Mouse (Mus musculus) CD4-positive, CD25-positive, alpha-beta regulatory T cell, adult 2 months (primary cell): ENCODE data around the gene S100a1.
A peak's percentile ranks its signal among the peaks of the same experiment; 100 is the strongest.

ENCODE experiments used
- DNase-seq: peaks from one replicate; pipeline ENCODE4 v3.0.0-alpha.2; 2012; ENCODE audit warnings: low read depth, low spot score

Gene S100a1

DNA sequence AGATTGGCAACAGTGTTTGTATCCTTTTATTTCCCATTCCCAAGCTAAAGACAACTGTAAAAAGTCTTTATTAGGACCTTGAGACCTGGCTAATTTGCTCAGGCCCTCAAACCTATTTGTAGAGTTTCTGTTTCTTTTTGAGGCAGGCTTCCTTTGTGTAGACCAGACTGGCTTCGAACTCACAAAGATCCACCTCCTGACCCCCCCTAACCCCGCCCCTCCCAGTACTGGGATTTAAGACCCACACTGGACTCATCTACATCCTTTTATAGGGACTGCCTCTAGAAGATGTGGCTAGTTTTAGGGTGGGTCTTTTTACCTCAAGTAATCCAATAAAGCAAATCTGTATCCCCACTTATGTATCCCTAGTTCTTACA is 4.5 kb downstream of the S100a1 start:
- no peak for DNase-seq

DNA sequence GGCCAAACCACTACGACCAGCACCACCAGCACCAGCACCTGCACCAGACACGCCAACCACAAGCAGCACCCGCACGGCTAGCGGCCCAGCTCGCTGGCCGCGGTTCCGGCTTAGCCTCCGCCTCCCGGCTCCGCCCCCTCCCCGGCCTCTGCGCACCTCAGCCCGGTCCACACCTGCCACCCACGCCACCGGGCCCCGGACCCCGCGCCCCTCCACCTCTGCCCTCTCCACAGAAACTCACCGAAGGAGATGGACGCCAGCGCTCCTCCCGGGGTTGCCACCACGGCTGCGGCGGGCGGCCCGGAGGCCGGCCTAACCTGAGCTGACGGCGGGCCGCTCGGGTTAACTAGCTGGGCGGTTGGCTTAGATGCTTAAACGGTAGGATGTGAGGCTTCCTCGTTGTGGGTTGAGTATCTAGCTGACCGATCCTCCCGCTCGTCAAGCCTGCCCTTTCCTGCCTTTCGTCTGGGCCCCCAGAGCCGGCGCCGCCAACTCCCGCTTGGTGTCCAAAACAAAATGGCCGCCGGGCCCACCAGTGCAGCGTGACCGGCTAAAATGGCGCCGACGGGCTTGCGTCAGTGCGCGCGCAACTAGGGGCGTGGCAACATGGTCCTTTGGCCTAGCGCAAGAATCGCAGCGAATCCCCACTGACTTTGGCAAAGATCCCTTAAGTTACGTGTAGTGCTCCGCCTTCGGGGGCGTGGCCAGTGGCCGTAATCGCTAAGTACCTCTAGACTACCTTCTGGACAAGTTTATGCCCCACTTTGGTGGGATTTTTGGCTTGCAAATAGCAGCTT is 5.0 kb downstream of the S100a1 start, which contains the start of gene Chtop:
Gene Chtop (minus strand): TSS at position 549 of the 797 bp plus-strand sequence.
- peak; percentile 100 for DNase-seq

DNA sequence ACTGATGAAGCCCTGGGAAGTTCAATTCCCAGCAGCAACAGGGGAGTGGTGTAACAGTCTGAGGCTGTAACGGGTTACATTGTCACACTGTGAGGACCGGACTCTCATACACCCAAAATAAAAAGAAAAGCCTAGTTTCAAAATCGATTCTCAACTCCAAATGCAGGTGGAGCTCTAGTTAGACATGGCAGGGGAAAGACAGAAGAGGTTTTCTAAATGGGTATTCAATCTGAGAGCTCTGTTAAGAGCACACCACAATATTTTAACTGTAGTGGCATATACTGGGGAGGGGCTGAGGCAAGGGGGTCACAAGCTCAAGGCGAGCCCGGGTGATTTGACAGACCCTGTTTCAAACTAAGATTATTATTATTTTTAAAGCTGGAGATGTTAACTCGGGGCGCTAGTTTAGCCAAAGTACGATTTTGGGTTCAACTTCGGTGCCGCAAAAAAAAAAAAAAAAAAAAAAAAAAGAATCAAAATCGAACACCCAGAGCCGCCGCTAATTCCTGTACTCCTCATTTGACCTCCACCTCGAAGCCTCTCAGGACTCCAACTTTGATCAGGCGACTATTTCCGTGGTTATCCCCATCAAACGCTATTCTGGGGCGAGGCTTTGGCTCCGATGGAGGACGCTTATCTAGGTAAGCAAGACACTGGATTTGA is 5.8 kb downstream of the S100a1 start:
- DNase-seq = peak; percentile 35

DNA sequence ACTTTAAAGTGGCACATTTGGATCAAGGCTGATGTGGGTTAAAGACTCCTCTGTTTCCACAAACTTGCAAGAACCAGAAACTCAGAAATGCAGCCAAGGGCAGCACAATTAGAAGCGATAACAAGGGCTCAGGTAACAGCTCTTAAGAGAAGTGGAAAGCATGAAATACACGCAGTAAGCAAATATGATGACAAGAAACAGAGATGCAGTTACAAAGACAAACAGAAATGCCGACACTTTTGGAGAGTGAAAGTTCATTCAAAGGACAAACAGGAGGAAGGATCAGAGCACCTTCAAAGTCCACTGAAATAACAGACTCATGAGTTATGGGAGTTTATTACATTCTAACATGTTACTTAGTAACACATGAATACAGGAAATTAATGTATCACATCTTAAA is 7.8 kb downstream of the S100a1 start:
- DNase-seq = no peak

DNA sequence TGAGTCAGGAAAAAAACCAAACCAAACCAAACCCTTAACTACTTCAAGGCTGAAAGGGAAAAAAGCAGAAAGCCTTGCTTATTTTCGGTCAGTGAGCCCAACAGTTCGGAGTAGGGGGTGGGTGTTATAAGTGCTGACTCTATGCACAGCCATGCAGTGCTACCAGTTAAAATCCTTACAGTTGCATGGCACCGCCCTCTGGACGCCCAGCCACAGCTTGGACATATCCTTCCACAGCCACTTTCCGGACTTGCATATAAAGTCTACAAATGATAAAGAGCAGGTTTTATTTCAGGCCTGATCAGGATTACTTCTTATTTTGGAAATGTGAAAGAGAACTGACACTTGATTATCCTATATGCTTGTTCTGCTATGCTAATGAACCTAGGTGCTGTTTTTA is 9.0 kb downstream of the S100a1 start:
- DNase-seq = no peak

DNA sequence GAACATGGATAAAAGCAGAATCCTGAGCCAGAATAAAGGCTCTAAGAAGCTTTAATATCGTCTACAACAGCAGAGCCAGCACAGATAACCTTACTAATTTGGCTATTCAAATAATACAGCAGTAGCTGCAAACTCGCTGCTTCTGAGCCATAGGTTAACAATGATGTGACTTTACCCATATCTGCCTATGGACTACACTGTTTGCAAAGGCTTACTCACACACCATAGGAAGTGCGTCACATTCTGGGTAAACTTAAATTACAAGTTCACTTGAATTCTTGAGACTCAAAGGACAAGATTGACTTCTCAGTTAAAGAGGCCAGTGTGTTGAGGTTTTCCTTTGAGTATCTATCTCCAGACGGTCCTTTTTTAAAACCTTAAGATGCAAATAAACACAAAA is 10.7 kb downstream of the S100a1 start:
- no peak for DNase-seq

DNA sequence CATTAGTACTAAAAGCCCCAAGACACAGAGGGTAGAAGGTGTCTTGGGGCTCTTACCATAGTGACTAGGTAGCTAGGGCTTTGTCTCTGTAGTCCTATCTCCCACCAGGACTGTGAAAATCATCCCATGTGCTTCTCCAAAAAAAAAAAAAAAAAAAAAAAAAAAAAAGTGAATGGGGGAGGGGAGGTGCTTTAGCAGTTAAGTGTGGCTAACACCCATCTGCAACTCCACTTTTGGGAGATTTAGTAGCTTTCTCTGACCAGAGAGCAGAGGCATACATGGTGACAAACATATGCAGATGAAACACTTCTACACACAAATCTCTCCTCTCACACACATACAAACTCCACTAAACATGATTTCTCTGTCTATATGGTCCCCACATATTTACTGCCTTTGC is 16.6 kb downstream of the S100a1 start:
- no peak for DNase-seq

DNA sequence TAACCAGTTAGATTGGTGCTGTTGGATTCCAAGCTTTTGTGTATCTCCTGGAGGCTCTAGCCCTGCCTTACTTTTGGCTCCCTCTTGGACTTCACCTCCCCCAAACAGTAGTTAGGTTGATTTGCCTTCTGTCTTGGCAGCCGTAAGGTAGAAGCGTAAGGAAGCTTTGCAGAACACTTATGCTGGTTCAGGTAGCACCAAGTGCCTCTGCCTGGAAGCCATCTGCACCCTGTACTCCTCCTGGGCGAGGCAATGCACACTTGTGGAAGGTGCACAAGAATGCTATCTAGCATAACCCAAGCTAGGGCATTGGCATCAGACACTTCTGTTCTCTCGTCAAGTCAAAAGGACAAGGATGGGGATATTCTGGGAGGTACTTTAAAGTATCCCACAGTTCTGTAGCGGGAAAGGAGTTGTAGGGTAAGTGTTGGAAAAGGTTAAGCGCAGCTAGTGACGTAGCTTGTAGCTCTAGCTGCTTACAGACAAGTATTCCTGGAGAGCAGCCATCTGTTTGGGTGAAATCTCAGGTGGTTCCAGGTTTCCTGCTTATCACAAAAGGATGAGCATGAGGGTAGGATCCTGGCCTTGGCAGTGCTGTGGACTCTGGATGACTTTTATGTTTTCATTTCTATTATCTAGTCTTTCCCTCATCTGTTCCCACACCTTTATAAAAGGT is 18.2 kb downstream of the S100a1 start:
- no peak for DNase-seq

DNA sequence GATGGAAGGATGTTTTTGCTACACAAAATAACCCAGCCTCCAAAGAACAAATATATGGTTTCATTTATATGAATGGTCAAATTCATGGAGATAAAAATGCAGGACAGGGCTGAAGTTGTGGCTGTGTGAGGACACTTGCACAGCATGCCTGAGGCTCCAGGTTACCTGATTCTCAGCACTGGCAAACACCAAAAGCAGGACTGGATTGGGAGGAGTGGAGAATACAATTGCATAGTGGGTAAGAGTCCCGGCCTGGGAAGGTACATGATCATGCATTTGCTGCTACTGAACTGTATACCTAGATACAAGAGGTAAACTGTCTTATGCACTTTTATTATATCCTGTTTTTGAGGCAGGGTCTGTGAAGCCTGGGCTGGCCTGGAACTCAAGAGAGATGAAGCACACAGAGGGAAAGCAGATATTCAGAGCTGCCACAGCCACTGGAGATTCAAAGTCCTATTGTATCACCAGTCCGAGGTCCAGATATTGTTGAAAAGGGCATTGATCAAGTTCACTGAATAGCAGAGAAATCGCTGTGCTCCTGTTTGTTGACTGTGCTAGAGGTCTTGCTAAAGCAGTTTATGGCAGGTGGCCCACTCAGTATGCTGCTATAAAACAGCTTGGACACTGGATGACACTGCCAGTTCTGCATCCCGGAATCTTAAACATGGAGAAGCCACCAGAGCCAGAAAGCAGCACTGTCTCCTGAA is 20.2 kb downstream of the S100a1 start:
- DNase-seq = no peak

DNA sequence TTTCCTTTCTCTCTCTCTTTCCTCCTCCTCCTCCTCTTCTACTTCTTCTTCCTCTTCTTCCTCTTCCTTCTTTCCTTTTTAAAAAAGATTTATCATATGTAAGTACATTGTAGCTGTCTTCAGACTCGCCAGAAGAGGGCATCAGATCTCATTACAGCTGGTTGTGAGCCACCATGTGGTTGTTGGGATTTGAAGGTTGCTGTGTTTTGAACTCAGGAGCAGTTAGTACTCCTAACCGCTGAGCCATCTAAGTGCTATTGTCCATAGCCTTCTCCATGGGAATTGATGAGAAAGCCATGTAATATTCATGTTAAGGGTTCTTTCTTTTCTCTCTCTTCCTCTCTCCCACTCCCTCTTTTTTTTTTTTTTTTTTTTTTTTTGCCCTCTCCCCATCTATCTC is 22.8 kb downstream of the S100a1 start:
- peak; percentile 72 for DNase-seq

DNA sequence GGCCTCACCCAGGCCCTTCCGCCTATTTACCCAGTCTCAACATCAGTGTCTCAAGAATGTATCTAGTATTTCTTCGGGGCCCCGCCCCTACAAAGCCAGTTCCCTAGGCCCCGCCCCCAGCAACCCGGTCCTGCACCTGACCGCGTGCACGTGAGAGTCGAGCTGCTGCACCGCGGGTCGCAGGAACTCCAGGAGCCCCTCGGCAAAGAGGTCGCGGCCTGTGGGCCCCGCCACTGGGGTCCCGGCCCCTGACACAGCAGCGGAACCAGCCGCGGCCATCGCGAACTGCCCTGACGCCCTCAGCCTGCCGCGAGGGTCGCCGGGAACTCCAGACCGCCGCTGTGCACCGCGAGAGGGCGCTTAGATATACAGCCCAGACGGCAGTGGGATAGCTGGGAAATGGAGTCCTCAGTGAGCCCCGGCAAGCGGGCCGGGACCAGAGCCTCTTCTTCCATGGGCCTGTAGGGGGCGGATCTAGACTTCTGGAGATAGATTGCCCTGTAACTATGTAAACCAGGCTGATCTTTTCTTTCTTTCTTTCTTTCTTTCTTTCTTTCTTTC is 23.4 kb downstream of the S100a1 start, which contains the start of gene Snapin:
Gene Snapin (minus strand): TSS at position 338 of the 561 bp plus-strand sequence.
- DNase-seq = peak; percentile 97

DNA sequence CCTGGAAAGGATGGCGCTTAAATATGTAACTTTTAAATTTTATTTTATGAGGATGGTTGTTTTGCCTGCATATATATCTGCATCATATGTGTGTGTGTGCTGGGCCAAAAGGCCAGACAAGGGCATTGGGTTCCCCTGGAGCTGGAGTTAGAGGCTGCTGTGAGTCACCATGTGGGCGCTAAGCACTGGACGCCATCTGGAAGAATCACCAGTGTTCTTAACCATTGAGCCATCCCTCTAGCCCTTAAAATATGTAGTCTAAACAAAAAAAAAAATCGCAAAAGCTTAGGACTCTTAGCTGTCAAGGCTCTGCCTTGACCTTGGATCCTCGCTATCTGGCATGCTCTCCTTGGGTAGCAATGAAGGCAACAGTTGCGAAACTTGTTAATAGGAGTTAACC is 25.6 kb downstream of the S100a1 start:
- no peak for DNase-seq

DNA sequence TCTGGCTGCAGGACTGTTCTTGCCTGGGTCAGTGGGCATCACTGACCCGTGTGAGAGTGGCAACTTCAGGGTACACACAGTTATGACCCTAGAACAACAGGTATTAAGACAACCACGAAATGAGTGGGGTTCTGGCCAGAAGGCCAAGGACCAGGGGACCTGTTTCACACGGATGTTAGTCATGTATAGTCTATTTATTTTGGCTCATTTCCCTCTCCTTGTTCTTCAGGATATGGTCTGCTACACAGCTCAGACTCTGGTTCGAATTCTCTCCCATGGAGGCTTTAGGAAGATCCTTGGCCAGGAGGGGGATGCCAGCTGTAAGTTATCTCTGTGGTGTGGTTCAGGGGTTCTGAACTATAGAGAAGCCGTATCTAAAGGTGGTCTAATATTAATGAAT is 27.2 kb downstream of the S100a1 start:
- no peak for DNase-seq

DNA sequence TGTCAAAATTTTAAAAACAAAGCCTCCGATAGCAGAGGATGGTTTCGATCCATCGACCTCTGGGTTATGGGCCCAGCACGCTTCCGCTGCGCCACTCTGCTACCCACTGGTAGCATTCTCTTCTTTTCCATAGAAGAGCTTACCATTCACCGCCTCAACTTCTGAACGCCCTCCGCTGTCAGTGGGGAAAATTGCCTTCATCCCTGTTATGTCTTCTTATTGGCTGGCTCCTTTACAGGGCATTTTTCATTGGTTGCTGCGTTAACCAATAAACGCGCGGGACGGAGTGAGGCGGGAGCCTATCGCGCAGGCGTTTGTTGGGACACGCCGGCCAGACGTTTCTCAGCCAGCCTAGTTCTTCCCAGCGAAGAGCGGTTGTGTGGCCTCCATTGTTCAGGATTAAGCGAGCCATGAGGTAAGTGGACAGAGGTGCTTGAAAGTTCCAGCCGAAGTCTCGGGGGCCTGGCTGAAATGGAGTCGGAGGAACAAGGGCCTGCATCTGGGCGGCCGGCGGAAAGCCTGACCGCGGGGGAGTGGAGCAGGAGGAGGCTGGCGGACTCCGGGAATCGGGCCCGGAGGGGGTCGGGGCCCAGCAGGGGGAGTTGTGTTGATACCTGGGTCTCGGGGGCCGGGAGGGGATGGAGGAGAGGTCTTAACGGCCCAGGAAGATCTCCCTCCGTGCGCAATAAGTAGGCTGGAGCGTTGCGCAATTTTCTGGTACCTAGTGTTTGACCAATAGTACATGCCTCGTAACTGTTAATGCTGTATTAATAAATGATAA is 38.2 kb downstream of the S100a1 start, which contains the start of gene Ilf2:
Gene Ilf2 (plus strand): TSS at position 296 of the 781 bp plus-strand sequence.
- DNase-seq = peak; percentile 98

DNA sequence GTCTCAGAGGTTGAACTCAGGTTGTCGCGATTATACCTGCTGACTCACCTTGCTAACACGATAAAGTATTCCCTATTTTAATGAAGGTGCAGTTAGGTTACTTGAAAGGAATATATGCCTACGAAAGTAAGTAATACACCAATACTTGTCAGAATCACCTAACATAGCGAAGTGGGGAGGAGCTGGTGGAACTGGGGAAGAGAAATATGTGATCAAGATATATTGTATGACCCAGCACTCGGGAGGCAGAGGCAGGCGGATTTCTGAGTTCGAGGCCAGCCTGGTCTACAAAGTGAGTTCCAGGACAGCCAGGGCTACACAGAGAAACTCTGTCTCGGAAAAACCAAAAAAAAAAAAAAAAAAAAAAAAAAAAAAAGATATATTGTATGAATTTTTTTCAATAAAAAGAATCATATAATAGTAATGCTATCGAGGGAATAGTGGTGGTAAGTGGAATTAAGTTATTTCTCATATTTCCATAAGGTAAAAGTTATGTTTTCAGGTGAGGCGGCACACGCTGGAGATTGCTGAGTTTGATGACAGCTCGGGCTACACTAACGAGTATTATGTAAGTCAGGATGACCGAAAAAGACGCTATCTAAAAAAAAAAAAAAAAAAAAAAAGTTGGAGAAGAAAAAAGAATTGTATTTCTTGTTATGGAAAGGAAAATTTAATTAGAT is 38.9 kb downstream of the S100a1 start:
- peak; percentile 29 for DNase-seq

DNA sequence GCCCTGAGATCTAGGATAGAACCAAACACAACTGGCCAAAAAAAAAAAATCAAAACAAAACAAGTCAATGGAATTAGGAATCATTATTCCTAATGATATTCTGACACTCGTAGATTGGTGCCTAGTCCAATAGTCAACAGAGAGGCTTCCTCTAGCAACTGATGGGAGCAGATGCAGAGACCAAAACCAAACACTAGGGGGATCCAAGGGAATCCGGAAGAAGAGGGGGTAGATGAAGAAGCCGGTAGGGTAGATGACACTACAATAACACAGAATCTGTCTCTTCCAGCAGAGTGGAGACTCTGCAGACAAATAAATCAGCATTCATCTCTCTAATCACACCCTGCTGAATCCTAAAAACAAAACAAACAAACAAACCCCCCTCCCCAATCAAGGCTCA is 42.0 kb downstream of the S100a1 start:
- DNase-seq = peak; percentile 87

DNA sequence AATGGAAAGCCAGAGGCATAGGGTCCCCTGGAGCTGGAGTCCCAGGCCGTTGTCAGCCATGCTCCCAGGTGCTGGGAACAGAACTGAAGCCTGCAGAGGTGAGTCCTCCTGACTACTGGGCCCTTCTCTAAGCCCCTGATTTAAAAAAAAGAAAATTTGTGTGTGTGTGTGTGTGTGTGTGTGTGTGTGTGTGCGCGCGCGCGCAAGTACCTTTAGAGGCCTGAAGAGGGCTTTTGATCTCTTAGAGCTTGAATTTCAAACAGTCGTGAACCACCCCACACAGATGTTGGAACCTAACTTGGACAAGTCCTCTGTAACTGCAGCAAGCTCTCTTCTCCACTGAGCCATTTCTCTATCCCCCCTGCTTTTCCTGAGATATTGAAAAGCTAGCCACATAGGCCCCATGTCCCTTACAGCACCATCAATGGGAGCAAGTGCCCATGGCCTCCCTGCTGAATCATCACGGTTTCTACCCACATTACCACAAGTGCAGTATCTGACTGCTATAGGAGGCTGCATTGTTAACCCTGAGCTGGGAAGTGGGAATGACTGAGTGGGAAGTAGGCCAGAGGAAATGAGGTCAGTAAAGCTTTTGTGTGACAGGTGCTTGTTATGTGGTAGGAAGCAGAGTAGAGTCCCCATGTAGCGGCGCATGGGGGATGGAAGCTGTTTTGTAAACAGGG is 46.4 kb downstream of the S100a1 start:
- no peak for DNase-seq

DNA sequence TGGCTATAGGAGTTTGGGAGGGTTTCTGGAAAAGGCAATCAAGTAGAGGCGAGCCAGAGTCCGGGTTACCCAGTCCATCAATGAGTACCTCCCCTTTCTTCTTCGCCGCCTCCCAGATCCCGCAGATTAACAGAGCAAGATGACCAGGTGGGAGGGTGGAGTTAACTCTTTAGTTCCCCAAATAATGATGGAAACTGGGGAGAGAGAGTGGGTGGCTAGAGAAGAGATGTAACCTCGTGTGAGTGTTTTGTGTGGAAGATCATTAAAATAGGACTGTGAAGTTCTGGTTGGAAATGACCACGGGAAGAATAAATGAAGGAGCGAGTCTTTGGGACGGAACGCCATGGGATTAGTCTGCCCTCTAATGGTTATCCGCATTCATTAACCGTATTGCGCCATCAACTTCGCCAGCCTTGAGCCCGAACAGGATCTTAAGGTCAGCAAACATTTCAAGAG is 47.9 kb downstream of the S100a1 start:
- peak; percentile 55 for DNase-seq

DNA sequence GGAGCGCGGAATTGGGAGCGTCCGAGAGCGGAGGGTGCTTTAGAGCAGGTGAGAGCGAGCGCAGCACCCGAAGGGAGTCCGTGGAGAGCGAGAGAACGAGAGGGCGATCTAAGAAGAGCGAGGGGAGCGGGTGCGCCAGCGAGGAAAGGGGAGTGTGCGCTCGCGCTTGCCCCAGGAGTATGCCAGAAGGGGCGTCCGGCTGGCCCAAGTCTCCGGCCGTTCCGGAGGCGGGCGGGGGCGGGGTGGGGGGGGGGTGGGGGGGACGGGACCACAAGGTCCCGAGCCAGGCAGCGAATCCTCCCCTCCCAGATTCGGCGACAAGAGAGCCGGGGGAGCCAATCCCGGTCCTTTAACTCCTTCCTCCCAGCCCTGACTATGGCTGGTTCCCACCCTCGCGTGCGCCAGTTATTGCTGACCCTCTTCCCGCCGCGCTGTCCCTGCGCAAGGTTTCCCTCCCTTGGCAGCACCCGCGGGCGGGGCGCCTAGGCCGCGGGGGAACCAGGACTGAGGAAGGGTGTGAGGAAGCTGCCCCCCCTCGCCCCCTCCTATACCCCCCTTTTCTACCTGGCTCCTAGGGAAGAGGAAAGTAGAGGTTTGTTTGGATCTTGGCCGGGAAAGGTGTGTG is 48.4 kb downstream of the S100a1 start, which contains the start of gene Npr1:
Gene Npr1 (minus strand): TSS at position 181 of the 625 bp plus-strand sequence.
- DNase-seq = peak; percentile 21
